Mouse (Mus musculus): ENCODE results near the gene Pip5k1a.
"Not testable (repeated sequence)": the region's sequence is repeated elsewhere in the genome, so short reads cannot be mapped to it uniquely, and the experiment has no call there.

The Pip5k1a gene

DNA sequence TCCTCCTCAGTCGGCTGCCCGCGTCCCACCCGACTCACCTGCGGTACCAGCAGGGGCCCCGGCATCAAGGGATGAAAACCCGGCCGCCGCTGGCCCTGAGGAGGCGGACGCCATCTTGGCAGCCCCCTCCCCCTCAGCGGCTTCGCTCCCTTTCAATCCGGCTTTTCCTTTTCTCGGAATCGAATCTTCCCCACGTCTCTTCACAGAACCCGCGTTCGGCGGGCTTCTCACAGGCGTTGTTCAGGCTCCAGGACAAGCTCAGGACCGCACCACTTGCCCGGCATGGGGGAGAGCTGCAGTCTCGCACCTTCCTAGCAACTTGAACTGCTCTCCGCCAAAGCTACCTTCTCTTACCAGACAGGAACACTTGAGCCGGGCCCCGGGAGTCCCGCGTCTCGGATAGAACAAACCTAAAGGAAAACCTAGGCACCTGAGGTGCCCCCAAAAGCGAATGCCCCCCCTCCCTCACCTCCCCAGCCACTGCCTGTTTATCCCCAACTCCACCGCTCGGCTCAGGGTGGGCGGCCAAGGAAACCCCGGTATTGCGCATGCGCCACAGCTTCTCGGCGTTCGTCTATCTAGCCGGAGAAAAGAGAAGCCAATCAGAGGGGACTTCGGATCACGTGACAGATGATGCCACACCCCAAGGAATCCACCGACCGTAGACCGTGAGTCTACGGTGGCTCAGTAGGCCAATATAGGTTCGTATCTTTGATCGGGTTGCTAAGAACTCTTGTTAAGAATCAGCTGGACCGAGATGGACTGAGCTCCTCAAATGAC, at the start of gene Pip5k1a:
Gene Pip5k1a (minus strand): TSS at position 593 of the 780 bp plus-strand sequence.
- ATAC-seq (ENCODE audit: insufficient number of reproducible peaks, low FRiP score, low TSS enrichment) = peak; percentile 89

DNA sequence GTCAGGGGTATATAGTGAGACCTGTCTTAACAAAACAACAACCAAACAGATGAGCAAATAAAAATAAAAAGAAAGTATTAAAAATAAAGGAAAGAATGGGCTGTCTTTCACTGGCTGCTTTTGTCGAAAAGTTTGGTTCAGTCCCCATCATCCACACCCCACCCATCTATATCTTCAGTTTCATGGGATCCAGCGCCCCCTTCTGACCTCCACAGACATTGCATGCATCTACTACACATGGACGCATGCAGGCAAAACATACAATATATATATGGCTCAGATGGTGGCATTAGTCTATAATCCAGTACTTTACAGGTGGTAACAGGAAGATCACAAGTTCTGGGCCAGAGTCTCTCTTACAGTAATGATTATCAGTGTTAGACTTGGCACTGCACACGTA, 47.1 kb upstream of the Pip5k1a start:
- ATAC-seq (ENCODE audit: insufficient number of reproducible peaks, low FRiP score, low TSS enrichment) = no peak

DNA sequence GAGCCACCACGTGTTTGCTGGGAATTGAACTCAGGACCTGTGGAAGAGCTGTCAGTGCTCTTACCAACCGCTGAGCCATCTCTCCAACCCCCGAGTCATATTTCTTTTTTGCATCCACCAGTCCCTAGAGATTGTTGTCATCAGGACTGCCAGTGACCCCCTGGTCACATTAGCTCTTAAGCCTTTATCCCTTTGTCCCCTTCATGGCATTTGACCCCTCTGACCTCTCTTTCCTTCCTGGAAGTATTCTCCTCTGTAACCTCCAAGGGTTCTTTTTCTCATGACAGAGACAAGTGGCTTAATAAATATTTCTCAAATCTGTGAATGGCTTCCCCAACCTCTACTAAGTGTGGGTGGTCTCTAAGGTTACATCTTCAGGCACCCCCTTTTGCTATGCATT, 41.2 kb upstream of the Pip5k1a start:
- no peak for ATAC-seq (ENCODE audit: insufficient number of reproducible peaks, low FRiP score, low TSS enrichment)

DNA sequence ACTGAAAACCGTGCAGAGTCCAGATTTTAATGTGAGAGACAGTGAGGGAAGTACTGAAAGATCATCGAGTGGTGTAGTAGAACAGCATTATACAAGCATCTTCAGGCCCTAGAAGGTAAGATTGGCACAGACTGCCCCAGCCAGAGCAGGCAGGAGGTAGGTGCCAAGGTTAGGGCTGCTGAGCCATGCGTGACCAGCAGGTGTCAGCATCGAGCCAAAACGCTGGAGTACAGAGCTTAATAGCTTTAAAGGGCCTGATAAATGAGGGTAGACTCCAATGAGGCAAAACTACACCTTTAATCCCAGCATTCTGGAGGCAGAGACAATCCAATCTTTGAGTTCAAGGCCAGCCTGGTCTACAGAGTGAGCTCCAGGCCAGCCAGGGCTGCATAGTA, 35.9 kb upstream of the Pip5k1a start:
- peak; percentile 80 for ATAC-seq (ENCODE audit: insufficient number of reproducible peaks, low FRiP score, low TSS enrichment)

DNA sequence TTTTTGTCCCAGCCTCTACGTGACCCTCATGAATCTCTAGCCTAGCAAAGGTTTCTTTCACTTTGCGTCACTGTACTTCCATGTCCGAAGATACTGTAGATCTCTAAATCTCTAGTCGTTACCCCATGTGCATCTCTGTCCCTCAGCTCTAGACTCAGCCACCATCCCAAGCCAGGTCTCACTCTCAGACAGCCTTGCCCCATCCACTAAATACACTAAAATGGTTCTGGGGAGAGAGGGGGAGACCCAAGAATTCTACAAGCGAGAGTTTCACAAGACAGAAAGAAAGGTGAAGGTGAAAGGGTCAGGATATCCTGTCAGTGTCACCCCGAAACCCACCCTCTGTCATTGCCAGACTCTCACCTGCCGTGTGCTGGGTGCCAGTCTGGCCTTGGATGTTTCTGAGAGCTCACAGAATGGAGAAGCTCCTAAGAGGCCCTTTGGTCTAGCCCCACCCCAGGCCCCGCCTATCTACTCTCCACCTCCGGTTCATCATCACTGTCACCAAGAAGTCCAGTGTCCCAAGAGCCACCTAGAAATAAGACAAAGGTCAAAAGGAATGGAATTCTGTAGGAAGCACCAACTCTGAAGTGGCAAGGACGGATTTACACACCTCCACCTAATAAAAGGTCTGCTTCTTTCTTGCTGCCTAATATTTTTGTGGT, 35.4 kb upstream of the Pip5k1a start, which contains the start of gene Tnfaip8l2:
Gene Tnfaip8l2 (minus strand): TSS at position 409 of the 665 bp plus-strand sequence.
- ATAC-seq (ENCODE audit: insufficient number of reproducible peaks, low FRiP score, low TSS enrichment) = no peak

DNA sequence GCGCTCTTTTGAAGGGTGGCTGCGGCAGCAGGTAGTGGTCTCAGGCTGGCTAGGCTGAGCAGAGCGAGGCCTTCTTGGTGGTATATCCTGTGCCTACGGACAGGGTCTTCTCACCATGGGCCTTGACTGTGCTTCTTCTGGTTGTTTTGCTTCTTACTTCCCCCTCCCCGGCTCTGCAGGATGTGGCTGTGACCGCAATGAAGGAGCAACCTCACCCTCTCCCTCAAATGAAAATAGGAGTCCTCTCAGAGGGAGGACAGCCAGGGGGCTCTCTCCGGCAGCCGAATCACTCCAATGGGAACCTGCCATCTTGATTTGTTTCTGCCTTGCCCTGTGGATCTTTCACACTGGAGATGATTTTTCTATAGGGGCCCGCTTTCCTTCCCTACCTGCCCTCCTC, 34.7 kb upstream of the Pip5k1a start:
- no peak for ATAC-seq (ENCODE audit: insufficient number of reproducible peaks, low FRiP score, low TSS enrichment)

DNA sequence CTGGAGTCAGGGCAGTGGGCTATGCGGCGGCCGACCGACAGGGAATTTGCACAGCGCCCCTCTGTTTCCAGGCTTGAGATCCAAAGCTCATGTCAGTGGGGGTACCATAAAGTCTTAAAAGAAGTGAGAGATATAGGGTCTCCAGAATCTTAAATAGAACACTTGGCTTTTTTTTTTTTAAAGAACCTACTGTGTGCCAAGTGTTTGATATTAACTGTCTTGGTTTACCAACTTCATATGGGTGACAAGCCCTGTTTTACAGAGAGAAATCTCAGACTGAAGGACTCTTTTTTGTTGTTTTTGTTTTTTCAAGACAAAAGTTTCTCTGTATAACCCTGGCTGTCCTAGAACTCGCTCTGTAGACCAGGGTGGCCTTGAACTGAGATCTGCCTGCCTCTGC, 34.1 kb upstream of the Pip5k1a start:
- ATAC-seq (ENCODE audit: insufficient number of reproducible peaks, low FRiP score, low TSS enrichment) = no peak

DNA sequence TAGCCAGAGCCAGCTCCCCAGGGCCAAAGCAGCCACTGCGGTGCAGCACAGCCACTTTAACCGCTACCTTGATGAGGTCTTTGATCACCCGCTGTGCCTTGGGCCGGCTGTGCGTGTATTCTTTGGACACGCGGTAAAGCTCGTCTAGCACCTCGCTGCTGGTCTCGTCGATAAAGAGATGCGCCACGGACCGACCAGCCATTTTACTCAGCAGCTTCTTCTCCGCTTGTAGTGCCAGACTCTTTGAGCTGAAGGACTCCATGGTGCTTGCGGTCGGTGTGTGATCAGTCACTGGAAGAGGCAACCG, 33.5 kb upstream of the Pip5k1a start:
- no peak for ATAC-seq (ENCODE audit: insufficient number of reproducible peaks, low FRiP score, low TSS enrichment)

DNA sequence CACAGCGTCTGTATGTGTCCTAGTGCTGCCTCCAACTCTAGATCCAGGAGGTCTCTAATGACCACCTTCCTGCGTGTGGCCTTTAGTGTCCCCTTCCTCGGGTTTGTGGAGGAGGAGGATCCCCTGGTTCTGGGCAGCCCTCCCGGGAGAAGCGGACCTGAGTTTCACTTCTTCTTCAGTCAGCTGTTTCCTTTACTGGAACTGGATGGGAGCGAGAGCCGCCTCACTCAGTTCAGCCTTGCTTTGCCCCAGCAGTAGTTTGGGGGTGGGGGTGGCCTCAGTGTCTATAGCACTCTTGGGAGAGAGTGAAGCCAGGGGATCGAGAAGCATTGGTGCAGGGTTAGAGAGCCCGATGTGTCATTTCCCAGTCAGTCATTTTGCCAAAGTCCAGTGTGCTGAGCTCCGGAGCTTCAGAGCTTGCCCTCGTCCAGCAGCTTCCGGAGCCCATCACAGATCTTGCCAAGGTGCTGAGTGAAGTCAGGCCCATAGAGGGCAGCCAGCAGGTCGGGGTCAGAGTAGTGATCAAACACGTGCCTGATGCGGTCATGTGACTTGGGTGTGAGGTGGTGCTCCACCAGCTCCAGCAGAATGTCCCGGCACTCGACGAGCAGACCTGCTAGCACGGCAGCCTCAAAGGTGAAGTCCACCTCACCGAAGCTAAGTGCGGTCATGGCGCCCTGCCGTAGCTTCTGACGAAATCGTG, 33.0 kb upstream of the Pip5k1a start:
- no peak for ATAC-seq (ENCODE audit: insufficient number of reproducible peaks, low FRiP score, low TSS enrichment)

DNA sequence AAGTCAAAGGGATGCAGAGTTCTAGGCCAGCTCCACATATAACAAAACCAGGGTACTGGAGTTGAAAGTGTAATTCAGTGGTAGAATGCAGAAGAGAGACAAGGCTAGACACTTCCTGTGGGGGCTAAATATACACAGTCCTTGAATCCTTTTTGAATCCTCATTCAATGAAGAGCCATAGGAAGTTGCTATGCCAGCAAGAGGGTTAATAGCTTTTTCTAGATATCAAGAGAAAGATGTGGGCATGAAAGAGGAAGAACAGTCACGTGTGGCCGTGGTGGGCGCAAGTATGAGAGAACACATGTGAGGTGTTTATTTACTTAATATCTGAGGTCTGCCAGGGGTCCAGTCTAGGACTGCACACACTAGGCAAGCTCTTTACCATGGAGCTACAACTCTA, 29.6 kb upstream of the Pip5k1a start:
- no peak for ATAC-seq (ENCODE audit: insufficient number of reproducible peaks, low FRiP score, low TSS enrichment)

DNA sequence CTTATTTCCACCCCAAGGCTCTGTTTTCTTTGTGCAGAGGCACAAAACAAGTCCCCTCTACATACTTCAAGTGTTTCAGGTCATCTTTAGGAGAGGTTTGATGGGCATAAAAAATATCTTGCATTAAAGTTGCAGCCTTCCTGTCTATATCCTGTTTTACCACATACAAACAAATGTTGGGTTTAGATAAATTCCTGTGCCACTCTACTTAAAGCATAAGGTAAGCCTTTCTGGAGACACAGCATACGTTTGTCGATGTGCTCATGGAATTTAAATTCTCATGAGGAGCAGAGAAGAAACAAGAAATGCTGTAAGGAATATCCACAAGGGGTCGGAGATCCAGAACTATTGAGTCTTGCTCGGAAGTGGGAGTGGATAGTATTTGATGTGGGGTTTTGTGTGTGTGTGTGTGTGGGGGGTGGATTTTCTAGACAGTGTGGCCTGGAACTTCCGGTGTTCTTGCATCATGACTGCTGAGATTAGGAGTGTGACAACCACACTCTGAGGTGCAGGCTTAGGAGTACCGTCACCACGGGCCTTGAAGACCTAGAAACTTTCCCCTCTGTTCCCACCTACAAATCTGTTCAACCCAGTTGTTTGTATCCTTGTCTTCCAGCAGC, 28.8 kb upstream of the Pip5k1a start:
- no peak for ATAC-seq (ENCODE audit: insufficient number of reproducible peaks, low FRiP score, low TSS enrichment)

DNA sequence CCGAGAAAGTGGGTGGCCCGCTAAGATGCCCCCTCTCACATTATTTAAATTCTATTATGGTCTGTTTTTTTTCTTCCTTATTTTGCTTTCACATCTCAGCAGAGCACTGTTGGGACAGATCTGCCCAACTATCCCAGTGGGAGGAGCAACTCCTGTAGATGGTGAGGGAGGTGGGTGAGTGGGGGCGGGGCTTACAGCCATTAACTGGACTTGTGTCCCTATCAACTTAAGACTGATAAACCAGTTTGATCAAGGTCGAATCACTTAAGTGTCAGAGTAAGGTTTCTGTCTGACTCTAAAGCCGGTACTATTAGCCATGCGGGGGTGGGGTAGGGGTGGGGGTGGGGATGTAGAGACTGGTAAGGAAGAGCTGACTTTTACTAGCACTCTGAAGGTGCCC, 28.3 kb upstream of the Pip5k1a start:
- ATAC-seq (ENCODE audit: insufficient number of reproducible peaks, low FRiP score, low TSS enrichment) = no peak

DNA sequence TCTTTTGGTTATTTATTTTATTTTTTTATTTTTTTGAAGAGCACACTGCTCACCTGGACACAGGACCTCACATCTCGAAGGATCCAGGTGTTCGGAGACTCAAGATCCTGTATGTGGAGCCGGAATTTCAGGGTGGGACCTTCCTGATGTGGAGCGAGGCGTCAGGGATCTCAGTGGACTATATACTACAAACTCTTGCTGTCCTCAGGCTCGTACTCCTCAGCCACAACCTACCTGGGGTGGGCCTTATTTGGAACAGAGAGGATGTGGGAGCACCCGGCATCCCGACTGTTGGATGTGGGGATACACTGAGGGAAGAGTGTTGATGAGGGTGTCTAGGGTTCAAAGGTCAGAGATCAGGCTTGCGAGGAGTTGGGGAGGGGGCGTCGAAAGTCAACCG, 27.4 kb upstream of the Pip5k1a start:
- 0 out of 2 replicates have a peak, but pooled peaks have one; percentile 6 for ATAC-seq (ENCODE audit: insufficient number of reproducible peaks, low FRiP score, low TSS enrichment)

DNA sequence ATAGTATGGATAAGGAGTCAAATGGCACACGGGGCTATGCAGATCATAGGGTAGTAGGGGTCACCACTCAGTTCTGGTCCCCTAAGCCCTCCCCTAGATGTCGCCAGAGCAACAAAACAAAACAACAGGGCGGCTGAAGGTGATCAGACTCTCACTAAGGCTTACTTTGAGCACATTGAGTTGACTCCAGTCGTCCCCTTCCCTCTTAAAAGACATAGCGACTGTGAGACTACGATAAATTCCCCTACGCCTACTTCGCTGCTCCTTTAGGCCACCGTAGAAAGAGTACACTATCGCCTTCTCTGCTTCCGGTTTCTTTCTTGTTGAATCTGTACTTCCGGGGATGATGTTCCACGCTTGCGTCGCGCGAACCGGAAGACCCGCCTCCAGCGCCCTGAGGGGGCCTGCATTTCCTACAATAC, 27.0 kb upstream of the Pip5k1a start, which contains the start of the genes Scnm1 and Lysmd1:
Gene Scnm1 (minus strand): TSS at position 332 of the 422 bp plus-strand sequence.
Gene Lysmd1 (plus strand): TSS at position 409 of the 422 bp plus-strand sequence.
- ATAC-seq (ENCODE audit: insufficient number of reproducible peaks, low FRiP score, low TSS enrichment) = peak; percentile 89

DNA sequence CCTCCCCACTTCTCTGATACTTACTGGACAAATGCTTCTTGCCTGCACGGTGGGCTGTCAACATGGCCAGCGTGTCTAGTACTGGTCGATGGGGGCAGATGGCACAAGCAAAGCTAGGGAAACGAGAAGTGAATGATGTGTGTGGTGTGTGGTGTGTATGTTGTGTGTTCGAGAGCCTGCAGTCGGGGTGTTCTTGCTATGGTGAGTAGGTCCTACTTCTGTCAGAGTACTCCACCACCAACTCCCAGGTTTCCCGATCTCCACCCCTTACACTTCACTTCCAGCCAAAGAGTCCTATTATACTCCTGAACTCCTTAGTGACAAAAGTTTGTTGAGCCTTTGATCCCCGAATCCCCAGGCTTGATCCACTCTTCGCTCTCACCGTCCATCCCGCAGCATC, 26.4 kb upstream of the Pip5k1a start:
- no peak for ATAC-seq (ENCODE audit: insufficient number of reproducible peaks, low FRiP score, low TSS enrichment)

DNA sequence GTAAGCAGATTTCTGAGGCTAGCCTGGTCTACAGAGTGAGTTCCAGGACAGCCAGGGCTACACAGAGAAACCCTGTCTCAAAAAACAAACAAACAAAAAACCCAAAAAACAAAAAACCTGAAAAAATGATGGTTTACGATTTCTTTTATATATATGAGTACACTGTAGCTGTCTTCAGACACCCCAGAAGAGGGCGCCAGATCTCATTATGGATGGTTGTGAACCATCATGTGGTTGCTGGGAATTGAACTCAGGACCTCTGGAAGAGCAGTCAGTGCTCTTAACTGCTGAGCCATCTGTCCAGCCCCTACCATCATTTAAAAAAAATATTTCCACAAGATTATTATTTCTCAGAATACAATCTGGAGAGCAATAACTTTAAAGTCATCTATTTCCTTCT, 25.7 kb upstream of the Pip5k1a start:
- ATAC-seq (ENCODE audit: insufficient number of reproducible peaks, low FRiP score, low TSS enrichment) = not testable (repeated sequence)

DNA sequence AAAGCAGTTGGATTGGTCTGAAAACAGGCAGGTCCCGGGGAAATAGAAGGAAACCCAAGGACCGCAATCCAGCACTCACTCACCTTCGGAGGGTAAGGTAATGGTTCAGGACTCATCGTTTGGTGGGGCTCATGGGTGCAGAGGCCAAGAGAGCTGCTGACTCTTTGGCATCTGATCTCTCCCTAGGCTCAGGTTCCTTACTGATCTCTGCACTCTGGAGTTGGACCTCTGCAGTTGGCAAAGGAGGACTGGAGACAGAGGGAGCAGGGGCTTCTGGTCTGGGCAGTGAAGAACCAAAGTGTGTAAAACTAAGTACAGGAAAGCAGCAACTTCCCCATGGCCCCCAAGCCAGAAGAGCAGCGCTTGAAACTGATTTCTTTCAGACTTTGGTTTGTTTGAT, 23.4 kb upstream of the Pip5k1a start:
- ATAC-seq (ENCODE audit: insufficient number of reproducible peaks, low FRiP score, low TSS enrichment) = no peak

DNA sequence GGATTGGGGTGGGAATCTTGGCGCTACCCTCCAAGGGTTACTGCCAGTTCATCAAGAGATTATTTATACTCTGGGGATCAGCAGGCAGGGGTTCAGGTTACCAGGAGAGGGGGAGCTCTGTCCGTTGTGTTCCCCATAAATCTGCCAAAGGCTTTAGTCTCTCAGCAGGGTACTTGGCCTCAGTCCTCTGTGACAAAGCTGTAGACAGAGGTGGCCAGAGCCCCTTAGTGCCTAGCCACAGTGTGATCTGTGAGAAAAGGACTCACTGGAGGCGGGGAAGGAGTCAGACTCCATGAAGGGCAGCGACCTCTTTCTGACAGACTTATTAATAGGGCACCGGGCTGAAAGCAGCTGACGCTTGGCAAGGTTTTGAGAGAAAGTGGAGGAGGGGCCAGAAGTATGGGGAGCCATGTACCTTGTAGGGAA, 22.5 kb upstream of the Pip5k1a start:
- 0 out of 2 replicates have a peak, but pooled peaks have one; percentile 52 for ATAC-seq (ENCODE audit: insufficient number of reproducible peaks, low FRiP score, low TSS enrichment)

DNA sequence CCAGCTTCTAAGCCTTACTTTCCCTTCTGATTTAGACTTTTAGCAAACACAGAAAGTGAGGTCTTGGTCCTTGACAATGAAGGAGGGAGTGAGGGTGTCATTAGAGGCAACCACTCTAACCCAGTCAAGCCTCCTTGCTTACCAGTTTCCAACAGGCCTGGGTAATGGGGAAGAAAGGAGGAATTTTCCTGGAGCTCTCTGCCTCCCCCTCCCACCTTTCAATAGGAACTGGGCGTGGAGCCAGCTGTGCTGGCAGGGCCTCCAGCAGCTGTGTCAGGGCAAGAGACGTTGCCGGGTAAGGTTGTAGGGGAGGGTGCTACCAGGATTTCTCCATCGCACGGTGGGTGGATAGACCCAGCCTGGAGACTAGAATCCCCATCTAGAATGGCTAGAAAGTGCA, 18.2 kb upstream of the Pip5k1a start:
- ATAC-seq (ENCODE audit: insufficient number of reproducible peaks, low FRiP score, low TSS enrichment) = no peak

DNA sequence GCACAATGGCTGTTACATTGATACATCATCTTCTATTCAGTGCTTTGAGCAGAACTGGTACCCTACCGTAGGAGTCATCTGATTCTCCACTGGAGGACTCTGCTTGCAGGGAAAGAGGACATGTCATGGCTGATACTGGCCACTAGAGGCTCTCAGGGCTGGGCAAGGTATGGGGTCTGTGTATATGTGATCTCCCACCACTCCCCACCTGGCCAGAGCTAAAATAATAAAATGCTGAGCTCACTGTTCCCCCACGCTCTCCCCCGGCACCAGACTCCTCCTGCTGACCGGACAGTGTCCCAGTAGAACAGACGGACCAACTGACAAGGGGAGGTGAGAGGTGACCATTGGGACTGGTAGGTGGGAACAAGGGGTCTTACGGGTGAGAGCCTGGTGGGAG, 17.5 kb upstream of the Pip5k1a start, which contains the start of gene Tmod4:
Gene Tmod4 (plus strand): TSS at position 231 of the 400 bp plus-strand sequence.
- ATAC-seq (ENCODE audit: insufficient number of reproducible peaks, low FRiP score, low TSS enrichment) = no peak

DNA sequence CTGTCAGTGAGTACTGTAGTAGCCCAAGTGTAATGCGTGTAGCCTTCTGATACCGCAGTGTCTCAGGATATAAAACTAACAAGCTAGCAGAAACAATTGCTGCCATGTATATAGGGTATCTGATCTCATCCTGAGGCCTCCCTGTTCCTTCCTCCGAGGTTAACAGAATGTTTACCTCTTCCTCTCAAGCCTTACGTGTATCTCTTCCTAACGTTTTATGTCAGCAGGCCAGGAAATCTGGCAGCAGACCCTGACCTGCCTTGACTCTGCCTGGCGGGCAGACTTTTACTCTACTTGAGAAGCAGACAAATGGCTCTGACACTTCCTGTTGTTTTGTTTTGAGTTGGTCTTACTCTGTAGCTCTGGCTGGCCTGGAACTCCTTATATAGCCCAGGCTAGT, 14.8 kb upstream of the Pip5k1a start:
- no peak for ATAC-seq (ENCODE audit: insufficient number of reproducible peaks, low FRiP score, low TSS enrichment)
